Mouse (Mus musculus) small intestine, adult 2 months (tissue): ENCODE results near the gene Mrps25. TPM values are rescaled to one million over a fixed set of nuclear protein-coding genes. Genes with fewer than 3 reads are reported as not detected.

Experiments
- H3K27ac ChIP-seq: fragments of 200-500 bp; 2 replicates; pipeline ENCODE4 v1.5.1; 2012; ENCODE audit warnings: low read depth, low read length, control low read depth, inconsistent platforms; ENCODE audit not compliant: insufficient read depth
- H3K27me3 ChIP-seq: fragments of 200-500 bp; 2 replicates; pipeline ENCODE4 v1.6.1; 2012; ENCODE audit warnings: mild to moderate bottlenecking, moderate library complexity, low read length, inconsistent platforms; ENCODE audit not compliant: control insufficient read depth, insufficient read depth
- H3K36me3 ChIP-seq: fragments of 200-500 bp; 2 replicates; pipeline ENCODE4 v1.6.1; 2012; ENCODE audit warnings: mild to moderate bottlenecking, low read length, control low read depth, inconsistent platforms; ENCODE audit not compliant: control insufficient read depth, insufficient read depth
- H3K4me1 ChIP-seq: fragments of 200-500 bp; 2 replicates; pipeline ENCODE4 v1.6.1; 2012; ENCODE audit warnings: low read length, inconsistent platforms, mixed read lengths; ENCODE audit not compliant: control insufficient read depth, insufficient read depth, insufficient read length
- H3K4me3 ChIP-seq: fragments of 200-500 bp; 2 replicates; pipeline ENCODE4 v1.5.1; 2012; ENCODE audit warnings: low read depth, mild to moderate bottlenecking, control low read depth, inconsistent platforms, low read length, moderate library complexity
- CTCF ChIP-seq: fragments of 200-500 bp; IDR thresholded peaks from 2 replicates; pipeline ENCODE4 v1.5.1; 2012; ENCODE audit warnings: low read depth, mild to moderate bottlenecking, control low read depth, inconsistent platforms, low read length, moderate library complexity, mixed read lengths; ENCODE audit not compliant: insufficient replicate concordance, insufficient read length; ENCODE audit errors: extremely low read depth
- POLR2A ChIP-seq: fragments of 200-500 bp; IDR thresholded peaks from 2 replicates; pipeline ENCODE4 v1.6.1; 2012; ENCODE audit warnings: low read depth, mild to moderate bottlenecking, control low read depth, inconsistent platforms, low read length, moderate library complexity
- polyA plus RNA-seq: library from polyadenylated mRNA; depleted of rRNA; stranded (reverse); fragments of >200 nt; gene quantifications from 2 replicates; pipeline ENCODE4 v1.2.3, GENCODE M21; 2012; rRNA removed

Mrps25 gene
- polyA plus RNA-seq, 1 experiment: 5.4 TPM

- TF ChIP-seq CTCF (no peak), POLR2A (no peak)
- Histone ChIP-seq H3K36me3 (peaks cover 2% of the 10 kb centered on the region; the same call in 1 of the 2 replicates), H3K4me1 (no peaks in the 10 kb centered on the region), H3K27ac (no peak overlapping the region), H3K4me3 (no peak overlapping the region), H3K27me3 (no peaks in the 10 kb centered on the region)
Observed at GRCm38 (mm10) chr6:92124547-92124946, 59.3 kb downstream of the Mrps25 start.

Other genes starting within 250 kb of the Mrps25 start
- gene Fgd5, start 205.2 kb downstream of the Mrps25 start, polyA plus RNA-seq: 1.4 and 2.9 TPM in 2 replicates
- gene Nr2c2, start 92.6 kb downstream of the Mrps25 start, polyA plus RNA-seq: 5.2 and 12.5 TPM in 2 replicates
- 3.4 and 5.2 TPM in 2 replicates for gene Rbsn, start 30.9 kb upstream of the Mrps25 start, polyA plus RNA-seq
- gene Trh, start 60.6 kb upstream of the Mrps25 start, polyA plus RNA-seq: not detected in 2 replicates